Mouse (Mus musculus): ENCODE data around the gene Msmp.

DNA sequence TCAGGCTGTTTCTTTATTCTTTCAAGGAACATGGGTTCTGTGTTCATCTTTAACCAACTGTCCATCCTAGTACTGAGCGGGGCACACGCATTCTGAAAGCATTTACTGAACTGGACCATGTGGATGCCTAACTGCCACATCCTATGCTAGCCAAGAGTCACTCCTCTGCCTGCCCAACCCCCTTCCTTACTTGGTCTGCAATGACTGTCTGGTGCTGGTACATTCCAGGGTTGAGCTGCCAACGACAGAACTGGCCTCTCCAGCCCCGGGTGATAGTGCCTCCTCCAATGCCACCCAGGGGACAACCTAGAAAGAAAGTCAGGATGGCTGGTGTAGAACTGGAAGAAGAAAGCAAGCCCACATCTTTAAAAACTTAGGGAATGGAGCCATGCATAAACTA is 10.7 kb downstream of the Msmp start:
- TF ChIP-seq POLR2A (IDR thresholded peaks at IDR 0.05; ENCODE audit: low read depth, low read length) (no peak), CTCF (IDR thresholded peaks at IDR 0.05; ENCODE audit: extremely low read depth, insufficient read depth, insufficient read length, insufficient replicate concordance) (no peak)
